Mouse (Mus musculus) forebrain, embryonic 15.5 days (tissue): Measurements from ENCODE around the gene Lrpprc. TPM values are rescaled to one million over a fixed set of nuclear protein-coding genes. Genes with fewer than 3 reads are reported as not detected.

Source experiments
- ATAC-seq: fragments of 200-750 bp; cut with Nextera tagmentation; replicated peaks from 2 replicates; pipeline ENCODE4 v1.8.0; 2017; ENCODE audit warnings: mild to moderate bottlenecking, moderate TSS enrichment, moderate library complexity
- H3K27ac ChIP-seq: fragments of 300-500 bp; sonication (generic); replicated peaks from 2 replicates; pipeline ENCODE4 v1.5.1; 2015; ENCODE audit warnings: mild to moderate bottlenecking, inconsistent platforms
- H3K27me3 ChIP-seq: fragments of 300-500 bp; sonication (generic); 2 replicates; pipeline ENCODE4 v1.6.1; 2015; ENCODE audit warnings: inconsistent platforms
- H3K36me3 ChIP-seq: fragments of 300-500 bp; sonication (generic); 2 replicates; pipeline ENCODE4 v1.6.1; 2015; ENCODE audit warnings: mild to moderate bottlenecking, inconsistent platforms
- H3K4me1 ChIP-seq: fragments of 300-500 bp; sonication (generic); 2 replicates; pipeline ENCODE4 v1.6.1; 2015; ENCODE audit warnings: inconsistent platforms
- H3K4me2 ChIP-seq: fragments of 300-500 bp; sonication (generic); replicated peaks from 2 replicates; pipeline ENCODE4 v1.6.1; 2015; ENCODE audit warnings: mild to moderate bottlenecking, inconsistent platforms
- H3K4me3 ChIP-seq: fragments of 300-500 bp; sonication (generic); 2 replicates; pipeline ENCODE4 v1.5.1; 2015; ENCODE audit warnings: mild to moderate bottlenecking, inconsistent platforms
- H3K9ac ChIP-seq: fragments of 300-500 bp; sonication (generic); replicated peaks from 2 replicates; pipeline ENCODE4 v1.6.1; 2015; ENCODE audit warnings: mild to moderate bottlenecking, inconsistent platforms
- H3K9me3 ChIP-seq: fragments of 300-500 bp; sonication (generic); 2 replicates; pipeline ENCODE4 v1.6.1; 2016; ENCODE audit warnings: inconsistent platforms
- WGBS: fragments of 180-500 bp; shearing (Covaris S2); methylation state at CpG from one replicate; pipeline ENCODE4 v1.1.7; 2015; ENCODE audit warnings: mixed read lengths; 5-methylcytosine and 5-hydroxymethylcytosine counted together
- polyA plus RNA-seq: library from polyadenylated mRNA; unstranded; fragments of >200 nt; fragmentation: Nextera tagmentation; extraction: Ambion mirVana; gene quantifications from 2 replicates; pipeline ENCODE4 v1.2.1, GENCODE M21; 2015

Lrpprc gene
- polyA plus RNA-seq, 1 experiment from 2014 or later = 44.4 TPM

DNA sequence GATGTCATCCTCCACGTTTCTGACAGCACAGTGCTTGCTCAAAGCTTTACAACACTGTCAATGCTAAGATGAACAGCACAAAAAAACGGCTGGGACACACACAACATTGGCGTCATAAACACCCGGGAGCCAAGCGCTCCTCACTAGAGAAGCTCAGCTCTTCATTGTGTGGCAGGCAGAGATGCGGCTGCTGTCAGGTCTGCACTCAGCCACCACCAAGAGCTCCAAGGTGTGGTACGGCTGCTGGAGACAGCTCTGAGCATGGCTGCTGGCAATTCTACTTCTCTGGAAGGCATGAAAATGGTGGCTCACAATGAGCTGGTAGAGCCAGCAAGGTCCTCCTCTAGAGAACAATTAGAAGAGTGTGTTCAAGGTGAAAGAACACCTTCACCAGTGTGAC lies 81.8 kb downstream of the Lrpprc start:
- Histone ChIP-seq H3K4me1 (peaks cover 23% of the 10 kb centered on the region), H3K27ac (peak overlapping the region; percentile 60), H3K4me2 (no peak overlapping the region), H3K27me3 (peaks cover 4% of the 10 kb centered on the region; the same call in 1 of the 2 replicates), H3K4me3 (no peak overlapping the region), H3K9me3 (no peaks in the 10 kb centered on the region), H3K36me3 (peaks cover 6% of the 10 kb centered on the region; the same call in 1 of the 2 replicates), H3K9ac (no peak overlapping the region)
- 66% methylated on average over 7 of the region's 7 CpGs for WGBS
- ATAC-seq = peak; percentile 55

DNA sequence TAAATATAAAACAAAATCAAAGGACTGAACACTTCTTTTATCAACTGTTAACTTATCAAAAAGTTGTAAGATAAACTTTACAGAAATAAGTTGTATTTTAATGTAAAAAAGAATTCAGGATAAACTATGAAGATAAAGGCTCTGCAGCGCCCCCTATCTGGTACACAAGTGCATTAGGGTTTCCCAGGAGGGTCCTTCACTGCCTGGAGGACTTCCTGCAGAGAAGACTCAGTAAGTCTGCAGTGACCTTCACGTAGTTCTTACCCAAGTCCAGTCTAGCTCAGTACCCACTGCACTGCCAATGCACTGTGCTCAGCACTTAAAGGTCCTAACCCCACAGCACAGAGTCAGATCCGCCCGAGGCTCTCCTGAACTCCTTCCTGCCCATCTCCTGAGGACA lies 83.2 kb downstream of the Lrpprc start:
- ATAC-seq = no peak
- 72% methylated on average over 4 of the region's 4 CpGs for WGBS
- H3K36me3 ChIP-seq = peaks cover 6% of the 10 kb centered on the region; the same call in 1 of the 2 replicates
- H3K4me3 ChIP-seq = no peak overlapping the region
- peaks cover 19% of the 10 kb centered on the region for H3K4me1 ChIP-seq
- H3K27ac ChIP-seq = no peak overlapping the region
- H3K4me2 ChIP-seq = no peak overlapping the region
- no peaks in the 10 kb centered on the region for H3K9me3 ChIP-seq
- H3K27me3 ChIP-seq = peaks cover 4% of the 10 kb centered on the region; the same call in 1 of the 2 replicates
- H3K9ac ChIP-seq = no peak overlapping the region

- no peaks in the 10 kb centered on the region for H3K27me3 ChIP-seq
- H3K9ac ChIP-seq = no peak overlapping the region
- H3K27ac ChIP-seq = no peak overlapping the region
- H3K4me3 ChIP-seq = no peak overlapping the region
- no peaks in the 10 kb centered on the region for H3K4me1 ChIP-seq
- ATAC-seq = peak; percentile 45
- H3K9me3 ChIP-seq = no peaks in the 10 kb centered on the region
- WGBS = 27% methylated on average over 5 of the region's 5 CpGs
- H3K4me2 ChIP-seq = no peak overlapping the region
- no peaks in the 10 kb centered on the region for H3K36me3 ChIP-seq
Observed at GRCm38 (mm10) chr17:84698727-84699126, 91.9 kb downstream of the Lrpprc start.

DNA sequence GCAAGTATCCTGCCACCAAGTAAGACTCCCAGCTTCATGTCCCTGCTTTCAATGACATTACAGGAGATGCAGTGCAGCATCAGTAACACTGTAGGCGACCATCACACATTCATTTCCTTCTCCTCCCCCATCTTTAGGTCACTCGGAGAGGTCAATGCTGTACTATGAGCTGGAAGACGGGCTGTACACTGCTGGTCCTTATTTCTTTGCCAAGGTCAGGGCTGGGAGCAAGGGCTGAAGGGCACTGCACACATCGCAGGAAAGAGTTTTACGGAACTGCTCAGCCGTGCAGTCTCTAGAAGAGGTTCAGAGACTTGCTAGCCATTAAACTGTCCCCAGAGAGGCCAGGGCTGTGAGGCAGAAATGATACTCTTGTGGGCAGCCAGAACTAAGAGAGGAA lies 94.1 kb downstream of the Lrpprc start:
- Histone ChIP-seq H3K4me1 (no peaks in the 10 kb centered on the region), H3K27ac (no peak overlapping the region), H3K9me3 (no peaks in the 10 kb centered on the region), H3K4me2 (no peak overlapping the region), H3K27me3 (no peaks in the 10 kb centered on the region), H3K4me3 (no peak overlapping the region), H3K9ac (no peak overlapping the region), H3K36me3 (no peaks in the 10 kb centered on the region)
- WGBS = 78% methylated on average over 6 of the region's 6 CpGs
- ATAC-seq = no peak

DNA sequence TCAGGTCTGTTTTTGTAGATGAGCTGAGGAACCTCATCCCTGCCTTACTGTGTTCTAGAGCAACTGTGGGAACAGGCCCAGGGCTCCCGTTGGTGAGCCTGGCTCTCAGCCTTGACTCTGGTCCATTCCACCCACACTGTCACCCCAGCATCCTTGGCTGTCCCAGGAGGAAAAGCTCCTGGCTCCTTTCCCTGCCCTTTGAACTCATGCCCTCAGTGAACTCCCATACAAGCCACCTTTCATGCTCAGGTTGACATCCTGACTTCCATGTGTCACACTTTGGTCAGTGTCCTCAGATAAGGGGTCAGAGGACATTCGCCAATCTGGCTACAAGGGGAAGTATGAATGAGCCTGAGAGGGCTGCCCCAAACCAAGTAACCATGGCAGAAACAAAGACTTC lies 96.8 kb downstream of the Lrpprc start:
- 85% methylated on average over 2 of the region's 2 CpGs for whole genome bisulfite sequencing
- no peaks in the 10 kb centered on the region for H3K4me1 ChIP-seq
- H3K27ac ChIP-seq = no peak overlapping the region

GRCm38 (mm10) chr17:84690111-84690510 lies 100.5 kb downstream of the Lrpprc start:
- Histone ChIP-seq H3K27me3 (no peaks in the 10 kb centered on the region), H3K36me3 (no peaks in the 10 kb centered on the region), H3K9me3 (no peaks in the 10 kb centered on the region), H3K4me3 (no peak overlapping the region), H3K9ac (no peak overlapping the region), H3K4me2 (no peak overlapping the region), H3K4me1 (no peaks in the 10 kb centered on the region), H3K27ac (no peak overlapping the region)
- WGBS = 91% methylated on average over 5 of the region's 5 CpGs
- no peak for ATAC-seq

More for the DNA sequence above, 96.8 kb downstream of the Lrpprc start:
- H3K4me3 ChIP-seq = no peak overlapping the region
- no peak overlapping the region for H3K9ac ChIP-seq
- H3K36me3 ChIP-seq = no peaks in the 10 kb centered on the region
- H3K27me3 ChIP-seq = no peaks in the 10 kb centered on the region
- no peaks in the 10 kb centered on the region for H3K9me3 ChIP-seq
- no peak overlapping the region for H3K4me2 ChIP-seq
- no peak for ATAC-seq

DNA sequence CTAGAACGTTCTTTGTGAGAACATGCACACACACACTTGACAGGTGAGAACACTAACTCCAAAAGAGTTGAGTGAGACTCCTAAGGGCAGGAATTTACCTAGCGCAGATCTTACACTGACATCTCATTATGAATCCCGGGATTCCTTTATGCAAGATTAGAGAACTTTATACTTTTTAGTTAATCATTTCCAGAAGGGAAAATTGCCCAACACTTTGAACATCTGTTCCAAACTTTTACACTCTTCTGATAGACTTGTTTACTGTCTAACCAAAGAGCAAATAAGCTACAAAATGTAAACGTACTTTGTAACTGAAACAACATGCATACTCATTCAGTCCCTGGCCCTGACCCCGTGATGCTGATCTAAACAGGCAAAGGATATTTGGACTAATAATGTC lies 101.3 kb downstream of the Lrpprc start:
- no peaks in the 10 kb centered on the region for H3K4me1 ChIP-seq
- H3K4me2 ChIP-seq = no peak overlapping the region
- H3K9me3 ChIP-seq = no peaks in the 10 kb centered on the region
- no peaks in the 10 kb centered on the region for H3K36me3 ChIP-seq
- H3K27ac ChIP-seq = no peak overlapping the region
- H3K4me3 ChIP-seq = no peak overlapping the region
- no peak overlapping the region for H3K9ac ChIP-seq
- ATAC-seq = no peak
- no peaks in the 10 kb centered on the region for H3K27me3 ChIP-seq
- WGBS = 86% methylated on average over 5 of the region's 5 CpGs

- H3K27me3 ChIP-seq = no peaks in the 10 kb centered on the region
- no peak for ATAC-seq
- no peaks in the 10 kb centered on the region for H3K36me3 ChIP-seq
- H3K27ac ChIP-seq = no peak overlapping the region
- no peaks in the 10 kb centered on the region for H3K4me1 ChIP-seq
- no peak overlapping the region for H3K4me2 ChIP-seq
- WGBS = 91% methylated on average over 11 of the region's 11 CpGs
- no peak overlapping the region for H3K4me3 ChIP-seq
- H3K9me3 ChIP-seq = no peaks in the 10 kb centered on the region
- no peak overlapping the region for H3K9ac ChIP-seq
Observed at GRCm38 (mm10) chr17:84688834-84689233, 101.8 kb downstream of the Lrpprc start.

DNA sequence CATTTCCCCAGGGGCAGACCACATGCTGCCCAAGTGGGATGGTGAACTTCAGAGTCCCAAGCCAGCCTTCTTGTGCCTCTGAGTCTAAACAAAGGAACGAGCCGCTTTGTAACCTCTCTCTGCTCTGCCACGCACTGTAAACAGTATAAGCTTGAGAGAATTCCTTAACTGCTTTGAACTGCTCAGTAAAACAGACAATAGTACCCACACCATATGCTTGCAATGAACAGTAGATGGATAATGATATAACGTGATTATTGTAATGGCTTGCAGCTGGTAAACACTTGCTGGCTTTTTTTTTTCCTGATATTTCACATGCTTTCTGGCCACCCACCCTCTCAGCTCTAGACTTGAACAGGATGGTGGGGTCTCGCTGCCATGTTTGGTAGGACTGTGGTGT lies 102.6 kb downstream of the Lrpprc start:
- no peak for ATAC-seq
- WGBS = 67% methylated on average over 5 of the region's 5 CpGs
- no peak overlapping the region for H3K9ac ChIP-seq

GRCm38 (mm10) chr17:84685286-84685685 lies 105.3 kb downstream of the Lrpprc start:
- no peaks in the 10 kb centered on the region for H3K4me1 ChIP-seq
- no peak for ATAC-seq
- WGBS = 82% methylated on average over 4 of the region's 4 CpGs

More for the DNA sequence above, 102.6 kb downstream of the Lrpprc start:
- Histone ChIP-seq H3K36me3 (no peaks in the 10 kb centered on the region), H3K9me3 (no peaks in the 10 kb centered on the region), H3K4me1 (no peaks in the 10 kb centered on the region), H3K4me2 (no peak overlapping the region), H3K4me3 (no peak overlapping the region), H3K27ac (no peak overlapping the region), H3K27me3 (no peaks in the 10 kb centered on the region)

DNA sequence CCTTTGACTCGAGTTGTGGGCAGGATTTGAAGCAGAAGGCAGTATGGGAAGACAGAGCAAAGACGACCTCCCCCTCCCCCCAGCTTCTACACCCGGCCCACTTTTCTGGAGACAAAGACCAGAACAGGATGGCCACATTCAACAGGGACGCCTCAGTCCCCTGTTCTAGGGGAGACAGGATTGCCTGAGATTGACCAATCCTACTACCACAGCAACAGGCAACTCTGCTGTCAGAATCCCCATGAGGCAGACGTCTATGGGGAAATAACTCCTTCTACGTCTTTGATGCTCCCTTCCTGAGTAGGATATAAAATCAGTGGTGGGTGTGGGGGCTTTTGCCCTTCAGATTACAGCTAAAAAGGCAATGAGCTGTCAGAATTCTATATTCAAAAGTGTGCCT lies 106.3 kb downstream of the Lrpprc start:
- Histone ChIP-seq H3K9ac (no peak overlapping the region), H3K4me3 (no peak overlapping the region), H3K4me1 (no peaks in the 10 kb centered on the region), H3K36me3 (no peaks in the 10 kb centered on the region), H3K4me2 (no peak overlapping the region), H3K27ac (no peak overlapping the region), H3K27me3 (no peaks in the 10 kb centered on the region), H3K9me3 (no peaks in the 10 kb centered on the region)
- WGBS = 58% methylated on average over 6 of the region's 6 CpGs
- ATAC-seq = no peak

More at GRCm38 (mm10) chr17:84685286-84685685, 105.3 kb downstream of the Lrpprc start:
- Histone ChIP-seq H3K36me3 (no peaks in the 10 kb centered on the region), H3K9me3 (no peaks in the 10 kb centered on the region), H3K4me3 (no peak overlapping the region), H3K4me2 (no peak overlapping the region), H3K27ac (no peak overlapping the region), H3K9ac (no peak overlapping the region), H3K27me3 (no peaks in the 10 kb centered on the region)

GRCm38 (mm10) chr17:84682734-84683717 lies 107.6 kb downstream of the Lrpprc start, which contains the start of gene Abcg5:
Gene Abcg5 (minus strand): TSS chr17:84683011.
- no peaks in the 10 kb centered on the region for H3K36me3 ChIP-seq
- H3K27ac ChIP-seq = no peak within 1 kb of the TSS
- 85% methylated on average over 18 of the region's 18 CpGs for WGBS
- H3K4me2 ChIP-seq = no peak within 1 kb of the TSS
- ATAC-seq = no peak
- no peaks in the 10 kb centered on the region for H3K4me1 ChIP-seq
- H3K27me3 ChIP-seq = no peaks in the 10 kb centered on the region
- H3K9ac ChIP-seq = no peak within 1 kb of the TSS
- no peak within 1 kb of the TSS for H3K4me3 ChIP-seq
- H3K9me3 ChIP-seq = no peaks in the 10 kb centered on the region
